Mouse (Mus musculus): ENCODE measurements around the gene Terf2. TPM values are rescaled to one million over a fixed set of nuclear protein-coding genes. Genes with fewer than 3 reads are reported as not detected.
"Not testable (repeated sequence)": the region's sequence is repeated elsewhere in the genome, so short reads cannot be mapped to it uniquely, and the experiment has no call there.

Terf2 gene
- polyA plus RNA-seq, 1 experiment from 2014 or later = 26.1 TPM

DNA sequence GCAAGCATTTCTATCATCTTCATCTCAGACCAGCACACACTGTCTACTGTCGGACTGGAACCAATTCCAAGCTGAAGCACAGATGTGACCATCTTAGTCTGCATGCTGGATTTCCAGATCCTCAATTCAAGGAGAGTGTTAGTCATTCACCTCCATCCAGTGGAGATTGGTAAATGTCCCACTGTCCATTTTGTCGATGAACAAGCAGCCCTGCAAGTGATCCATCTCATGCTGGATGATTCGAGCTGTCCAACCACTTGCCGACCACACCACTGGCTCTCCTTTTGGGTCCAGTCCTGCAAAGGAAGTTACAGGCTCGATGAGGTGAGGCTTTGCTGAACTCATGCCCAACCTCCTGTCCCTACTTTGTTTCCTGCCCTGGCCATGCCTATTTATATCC, 49.4 kb downstream of the Terf2 start:
- ATAC-seq (replicated peaks) = no peak
- Histone ChIP-seq H3K27me3 (no peaks in the 10 kb centered on the region), H3K9me3 (no peaks in the 10 kb centered on the region), H3K4me1 (peaks cover 21% of the 10 kb centered on the region), H3K4me3 (no peak overlapping the region), H3K27ac (replicated peaks) (no peak overlapping the region), H3K9ac (replicated peaks) (no peak overlapping the region), H3K36me3 (peaks cover 79% of the 10 kb centered on the region), H3K4me2 (replicated peaks) (no peak overlapping the region)
- WGBS = 90% methylated on average over 5 of the region's 5 CpGs

DNA sequence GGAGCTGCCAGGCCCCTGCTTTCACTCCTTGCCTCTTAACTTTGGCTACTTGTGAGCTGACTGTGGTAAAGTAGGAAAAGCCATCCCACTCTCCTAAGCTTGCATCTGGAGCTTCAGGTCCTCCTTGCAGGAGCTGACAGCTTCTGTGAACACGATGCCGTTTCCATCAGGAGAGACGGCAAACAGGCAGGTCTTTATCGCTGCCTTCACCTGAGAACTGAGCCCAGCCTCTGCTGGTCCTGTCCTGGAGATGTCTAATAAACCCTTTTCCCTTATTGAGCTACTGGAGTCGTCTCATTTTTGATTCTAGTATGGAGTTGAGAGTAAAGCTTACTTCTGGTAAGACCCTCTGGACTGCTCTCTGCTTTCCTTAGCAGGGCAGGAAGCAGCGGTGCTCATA, 50.9 kb downstream of the Terf2 start:
- no peak for ATAC-seq (replicated peaks)
- Histone ChIP-seq H3K4me2 (replicated peaks) (no peak overlapping the region), H3K27ac (replicated peaks) (no peak overlapping the region), H3K4me3 (no peak overlapping the region), H3K9ac (replicated peaks) (no peak overlapping the region), H3K9me3 (no peaks in the 10 kb centered on the region), H3K4me1 (peaks cover 21% of the 10 kb centered on the region), H3K27me3 (no peaks in the 10 kb centered on the region), H3K36me3 (peaks cover 77% of the 10 kb centered on the region)
- WGBS = 91% methylated on average over 6 of the region's 6 CpGs

DNA sequence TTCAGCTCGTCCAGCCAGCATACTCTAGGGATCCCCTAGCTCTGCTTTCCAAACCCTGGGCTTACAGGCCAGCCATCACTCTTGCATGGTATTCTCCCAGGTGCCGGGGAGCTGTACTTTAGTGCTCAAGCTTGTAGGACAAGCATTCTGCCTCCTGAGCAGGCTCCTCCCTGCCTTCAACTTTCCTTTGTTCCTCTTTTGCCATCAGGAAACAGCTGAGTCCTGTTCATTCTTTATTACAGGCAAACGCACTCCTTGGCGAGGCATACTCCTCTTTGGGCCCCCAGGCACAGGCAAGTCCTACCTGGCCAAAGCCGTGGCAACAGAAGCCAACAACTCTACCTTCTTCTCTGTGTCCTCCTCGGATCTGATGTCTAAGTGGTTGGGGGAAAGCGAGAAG, 55.7 kb downstream of the Terf2 start:
- no peaks in the 10 kb centered on the region for H3K9me3 ChIP-seq
- no peak for ATAC-seq (replicated peaks)
- no peak overlapping the region for H3K27ac ChIP-seq (replicated peaks)
- no peaks in the 10 kb centered on the region for H3K4me1 ChIP-seq
- WGBS = 87% methylated on average over 7 of the region's 7 CpGs
- no peak overlapping the region for H3K4me3 ChIP-seq
- no peak overlapping the region for H3K4me2 ChIP-seq (replicated peaks)
- H3K36me3 ChIP-seq = peaks cover 78% of the 10 kb centered on the region
- no peak overlapping the region for H3K9ac ChIP-seq (replicated peaks)
- H3K27me3 ChIP-seq = no peaks in the 10 kb centered on the region

DNA sequence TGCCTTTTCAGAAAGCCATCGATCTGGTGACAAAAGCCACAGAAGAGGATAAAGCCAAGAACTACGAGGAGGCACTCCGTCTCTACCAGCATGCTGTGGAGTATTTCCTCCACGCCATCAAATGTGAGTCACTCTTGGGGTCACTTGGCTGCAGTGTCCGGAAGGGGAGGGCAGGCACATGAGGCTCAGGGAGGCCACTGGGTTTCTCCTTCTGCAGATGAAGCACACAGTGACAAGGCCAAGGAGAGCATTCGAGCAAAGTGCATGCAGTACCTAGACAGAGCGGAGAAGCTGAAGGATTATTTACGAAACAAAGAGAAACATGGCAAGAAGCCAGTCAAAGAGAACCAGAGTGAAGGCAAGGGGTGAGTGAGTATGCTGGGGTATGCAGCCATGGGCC, 59.7 kb downstream of the Terf2 start:
- WGBS = 88% methylated on average over 8 of the region's 8 CpGs
- no peak for ATAC-seq (replicated peaks)

DNA sequence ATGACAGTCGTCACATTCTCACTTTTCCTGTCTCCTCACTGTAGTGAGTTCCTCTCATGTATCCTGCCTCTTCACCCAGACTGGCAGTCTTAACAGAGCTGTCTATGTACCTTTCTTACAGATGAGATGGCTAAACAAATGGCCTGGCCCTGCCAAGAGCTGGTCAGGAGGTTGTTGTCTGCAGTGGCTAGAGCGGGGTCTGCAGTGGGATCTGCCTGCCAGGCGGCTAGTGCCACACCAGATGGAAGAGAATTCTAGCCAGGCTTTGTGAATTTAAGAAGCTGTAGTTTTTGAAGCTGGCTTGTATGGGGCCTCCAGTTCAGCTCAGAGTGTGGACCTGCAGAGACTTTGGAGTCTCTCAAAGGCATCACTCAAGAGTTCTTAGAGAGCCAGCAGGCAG, 60.7 kb downstream of the Terf2 start:
- no peak for ATAC-seq (replicated peaks)
- no peaks in the 10 kb centered on the region for H3K27me3 ChIP-seq
- no peak overlapping the region for H3K27ac ChIP-seq (replicated peaks)
- WGBS = 90% methylated on average over 3 of the region's 3 CpGs
- peaks cover 30% of the 10 kb centered on the region for H3K36me3 ChIP-seq
- H3K4me1 ChIP-seq = peaks cover 19% of the 10 kb centered on the region
- no peak overlapping the region for H3K4me3 ChIP-seq
- no peak overlapping the region for H3K4me2 ChIP-seq (replicated peaks)
- H3K9ac ChIP-seq (replicated peaks) = no peak overlapping the region
- no peaks in the 10 kb centered on the region for H3K9me3 ChIP-seq

More for the DNA sequence above, 59.7 kb downstream of the Terf2 start:
- no peaks in the 10 kb centered on the region for H3K27me3 ChIP-seq
- no peak overlapping the region for H3K4me2 ChIP-seq (replicated peaks)
- H3K27ac ChIP-seq (replicated peaks) = no peak overlapping the region
- no peaks in the 10 kb centered on the region for H3K9me3 ChIP-seq
- peaks cover 38% of the 10 kb centered on the region for H3K36me3 ChIP-seq
- H3K4me1 ChIP-seq = peaks cover 19% of the 10 kb centered on the region
- H3K9ac ChIP-seq (replicated peaks) = no peak overlapping the region
- no peak overlapping the region for H3K4me3 ChIP-seq

DNA sequence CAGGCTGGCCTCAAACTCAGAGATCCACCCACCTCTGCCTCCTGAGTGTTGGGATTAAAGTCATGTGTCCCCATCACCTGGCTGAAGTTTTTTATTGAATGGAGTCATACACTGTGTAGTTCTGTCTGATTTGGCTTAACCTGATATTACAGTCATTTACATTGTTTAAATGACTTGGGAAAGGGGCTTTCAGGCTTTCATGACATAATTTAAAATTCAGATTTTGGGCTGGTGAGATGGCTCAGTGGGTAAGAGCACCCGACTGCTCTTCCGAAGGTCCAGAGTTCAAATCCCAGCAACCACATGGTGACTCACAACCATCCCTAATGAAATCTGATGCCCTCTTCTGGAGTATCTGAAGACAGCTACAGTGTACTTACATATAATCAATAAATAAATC, 62.7 kb downstream of the Terf2 start:
- ATAC-seq (replicated peaks); H3K27ac ChIP-seq (replicated peaks); H3K4me2 ChIP-seq (replicated peaks); H3K27me3 ChIP-seq; H3K4me3 ChIP-seq; H3K9me3 ChIP-seq; H3K9ac ChIP-seq (replicated peaks): not testable (repeated sequence)
- peaks cover 11% of the 10 kb centered on the region for H3K36me3 ChIP-seq
- H3K4me1 ChIP-seq = peaks cover 19% of the 10 kb centered on the region
- WGBS = 97% methylated on average over 2 of the region's 2 CpGs

DNA sequence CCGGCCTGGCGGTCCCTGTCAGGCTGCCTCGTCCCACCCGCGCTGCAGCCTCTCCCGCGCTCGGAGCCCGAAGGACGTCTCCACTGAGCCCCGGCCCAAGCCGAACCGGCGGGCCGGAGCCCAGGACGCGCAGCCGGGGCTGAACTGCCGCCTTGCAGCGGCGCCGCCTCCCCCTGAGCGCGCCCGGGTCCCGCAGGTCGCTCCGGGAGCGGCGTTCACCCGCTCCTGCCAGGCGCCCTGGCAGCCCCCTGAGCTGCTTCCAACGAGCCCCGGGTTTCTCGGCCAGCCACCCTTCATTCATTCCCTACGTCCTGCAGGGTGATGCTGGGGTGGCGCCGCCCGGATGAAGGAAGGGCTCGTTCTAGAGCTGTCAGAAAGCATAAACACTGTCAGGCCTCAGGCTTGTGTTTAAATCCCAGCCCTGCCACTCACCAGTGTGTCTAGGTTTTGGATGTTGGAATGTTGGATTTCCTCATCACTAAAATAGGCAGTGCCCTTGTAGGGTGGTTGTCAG, 64.7 kb downstream of the Terf2 start:
- Histone ChIP-seq H3K4me2 (replicated peaks) (peak overlapping the region; percentile 55), H3K9ac (replicated peaks) (peak overlapping the region; percentile 88), H3K4me3 (peak overlapping the region; percentile 85), H3K4me1 (peaks cover 19% of the 10 kb centered on the region), H3K27ac (replicated peaks) (peak overlapping the region; percentile 60), H3K9me3 (no peaks in the 10 kb centered on the region), H3K36me3 (peaks cover 3% of the 10 kb centered on the region), H3K27me3 (no peaks in the 10 kb centered on the region)
- under 1% methylated on average over 34 of the region's 40 CpGs for WGBS
- ATAC-seq (replicated peaks) = no peak; the same call in 1 of the 2 replicates

DNA sequence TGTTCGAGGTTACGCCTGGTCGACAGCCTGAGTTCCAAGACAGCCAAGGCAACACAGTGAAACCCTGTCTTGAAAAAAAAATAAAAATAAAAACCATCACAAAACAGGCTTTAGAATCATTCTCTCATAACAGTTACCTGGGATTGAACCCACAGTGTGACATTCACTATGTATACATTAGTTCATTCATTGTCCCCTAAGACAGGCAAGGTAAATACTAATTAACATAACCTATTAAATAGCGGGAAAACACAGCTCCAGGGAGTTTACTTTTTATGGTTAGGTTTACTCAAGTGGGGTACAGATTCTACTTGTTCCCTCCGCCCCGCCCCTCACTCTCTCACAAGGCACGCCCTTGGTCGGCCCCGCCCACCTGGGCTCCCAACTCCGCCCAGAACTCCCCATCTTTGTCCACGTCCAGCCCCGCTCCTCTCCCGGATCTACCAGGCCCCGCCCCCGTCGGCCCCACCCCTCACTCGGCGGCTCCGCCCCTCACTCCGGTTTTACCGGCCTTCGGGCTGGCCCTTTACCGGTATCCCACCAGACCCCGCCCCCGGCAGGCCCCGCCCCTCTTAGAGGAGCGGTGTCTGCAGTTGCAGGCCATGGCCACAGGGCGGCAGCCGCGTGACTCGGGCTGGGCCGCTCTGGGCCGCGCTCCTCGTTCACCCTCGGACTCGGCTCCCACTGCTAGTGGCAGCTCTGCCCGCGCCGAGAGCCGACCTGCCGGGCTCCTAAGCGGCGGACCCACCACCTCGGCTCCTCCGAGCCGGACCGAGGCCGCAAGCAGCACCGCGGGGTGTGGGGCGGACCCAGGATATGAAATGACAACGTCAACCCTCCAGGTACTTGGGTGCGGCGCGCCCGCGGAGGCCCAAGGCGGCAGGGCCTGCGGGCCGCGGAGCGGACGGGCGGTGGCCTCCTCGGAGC, 65.4 kb downstream of the Terf2 start, which contains the start of gene Vps4a:
Gene Vps4a, plus strand, starts transcription at position 573 of the 927 bp plus-strand sequence.
- Histone ChIP-seq H3K9me3 (no peaks in the 10 kb centered on the region), H3K9ac (replicated peaks) (peak within 1 kb of the TSS; percentile 88), H3K4me3 (peak within 1 kb of the TSS; percentile 85), H3K27me3 (no peaks in the 10 kb centered on the region), H3K4me1 (peaks cover 19% of the 10 kb centered on the region), H3K36me3 (no peaks in the 10 kb centered on the region), H3K27ac (replicated peaks) (peak within 1 kb of the TSS; percentile 60), H3K4me2 (replicated peaks) (peak within 1 kb of the TSS; percentile 55)
- 4% methylated on average over 66 of the region's 66 CpGs for WGBS
- peak; percentile 97 for ATAC-seq (replicated peaks)

DNA sequence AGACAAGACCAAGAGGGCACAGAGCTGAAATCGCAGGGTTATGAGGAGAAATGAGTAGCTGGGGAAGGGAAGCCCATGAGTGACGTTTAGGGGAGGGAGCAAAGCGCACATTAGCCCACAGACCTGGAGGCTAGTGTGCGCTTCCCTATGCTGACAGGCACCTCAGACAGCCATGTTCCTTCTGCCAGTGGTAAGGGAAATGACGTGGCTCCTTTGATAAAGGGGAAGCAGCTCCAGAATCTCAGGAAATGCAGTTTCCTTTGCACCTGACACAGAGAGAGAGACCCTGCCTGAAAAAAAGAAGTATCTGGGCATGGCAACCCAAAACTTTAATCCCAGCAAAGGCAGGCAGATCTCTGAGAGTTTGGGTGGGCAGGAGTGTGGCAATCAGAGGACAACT, 66.3 kb downstream of the Terf2 start:
- no peak overlapping the region for H3K9ac ChIP-seq (replicated peaks)
- no peak for ATAC-seq (replicated peaks)
- H3K4me3 ChIP-seq = no peak overlapping the region
- WGBS = 72% methylated on average over 5 of the region's 5 CpGs
- H3K27ac ChIP-seq (replicated peaks) = no peak overlapping the region
- H3K36me3 ChIP-seq = no peaks in the 10 kb centered on the region
- H3K9me3 ChIP-seq = no peaks in the 10 kb centered on the region
- H3K4me1 ChIP-seq = peaks cover 19% of the 10 kb centered on the region
- no peak overlapping the region for H3K4me2 ChIP-seq (replicated peaks)
- H3K27me3 ChIP-seq = no peaks in the 10 kb centered on the region

DNA sequence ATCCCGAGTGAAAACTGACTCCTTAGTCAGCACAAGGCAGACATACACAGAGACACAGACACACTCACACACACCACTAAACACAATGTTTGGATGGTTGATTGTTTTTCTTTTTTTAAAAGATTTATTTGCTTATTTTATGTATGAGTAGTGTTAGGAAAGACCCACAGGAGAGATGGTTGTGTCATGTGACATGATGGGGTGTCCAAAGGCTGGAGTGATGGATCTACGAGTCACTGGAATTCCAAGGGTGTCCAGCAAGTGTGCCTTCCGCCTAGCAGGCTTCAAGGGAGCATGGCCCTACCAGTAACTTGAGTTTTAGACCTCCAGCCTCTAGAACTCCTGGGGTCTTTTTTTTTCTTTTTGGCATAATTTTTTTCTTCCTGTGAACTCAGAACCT, 67.0 kb downstream of the Terf2 start:
- Histone ChIP-seq H3K4me1 (peaks cover 19% of the 10 kb centered on the region), H3K4me2 (replicated peaks) (no peak overlapping the region), H3K27me3 (no peaks in the 10 kb centered on the region), H3K36me3 (no peaks in the 10 kb centered on the region), H3K9ac (replicated peaks) (no peak overlapping the region), H3K27ac (replicated peaks) (no peak overlapping the region), H3K9me3 (no peaks in the 10 kb centered on the region), H3K4me3 (no peak overlapping the region)
- 84% methylated on average over 3 of the region's 3 CpGs for WGBS
- ATAC-seq (replicated peaks) = no peak

DNA sequence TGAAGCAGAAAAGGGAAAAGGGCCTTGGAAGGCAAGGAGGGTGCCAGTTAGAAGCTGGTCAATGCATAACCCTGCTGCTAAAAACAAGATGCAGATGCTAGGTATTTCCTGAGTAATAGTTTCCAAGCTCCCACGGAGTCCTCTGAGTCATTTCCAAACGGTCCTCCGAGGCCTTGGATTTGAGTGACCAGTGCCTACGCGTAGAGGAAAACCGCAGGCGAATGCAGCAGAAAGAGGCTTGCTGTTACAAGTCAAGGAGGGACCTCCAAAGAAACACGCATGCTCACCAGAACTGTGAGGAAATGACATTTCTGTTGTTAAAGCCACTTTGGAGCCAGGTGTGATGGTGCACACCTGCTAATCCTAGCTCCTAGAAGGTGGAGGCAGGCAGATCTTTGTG, 72.9 kb downstream of the Terf2 start:
- WGBS = 91% methylated on average over 8 of the region's 8 CpGs
- no peak for ATAC-seq (replicated peaks)
- Histone ChIP-seq H3K4me2 (replicated peaks) (no peak overlapping the region), H3K9me3 (no peaks in the 10 kb centered on the region), H3K36me3 (no peaks in the 10 kb centered on the region), H3K27me3 (no peaks in the 10 kb centered on the region), H3K4me1 (no peaks in the 10 kb centered on the region), H3K4me3 (no peak overlapping the region), H3K9ac (replicated peaks) (no peak overlapping the region), H3K27ac (replicated peaks) (no peak overlapping the region)
